Mouse (Mus musculus): ENCODE measurements around the gene Gipc2.

DNA sequence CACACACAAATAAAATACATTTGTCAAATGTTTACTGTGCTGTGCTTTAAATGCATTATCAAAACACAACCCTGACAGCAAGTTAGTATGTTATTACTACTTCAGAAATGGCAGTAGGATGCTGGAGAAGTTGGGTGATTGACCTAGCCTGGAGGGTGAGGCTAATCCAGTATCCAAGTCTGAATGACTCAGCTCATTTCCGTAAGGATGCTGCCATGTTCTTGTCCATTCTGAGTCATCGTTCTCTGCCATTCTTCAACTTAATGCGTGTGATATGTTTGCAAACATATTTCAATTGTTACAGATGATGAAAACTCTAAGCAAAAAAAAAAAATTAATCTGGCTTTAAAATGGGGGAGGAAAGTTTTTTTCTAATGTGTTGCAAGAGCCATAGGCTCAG, 84.6 kb downstream of the Gipc2 start:
- no peak for TF ChIP-seq CTCF (IDR thresholded peaks at IDR 0.05; ENCODE audit: low read depth, low read length)
- TF ChIP-seq POLR2A (IDR thresholded peaks at IDR 0.05; ENCODE audit: borderline replicate concordance, low read depth, low read length) = no peak

Data from bone marrow macrophage, adult 2 months (primary cell).